8 mouse cellular contexts compared by ENCODE assay signal in the genomic region with DNA sequence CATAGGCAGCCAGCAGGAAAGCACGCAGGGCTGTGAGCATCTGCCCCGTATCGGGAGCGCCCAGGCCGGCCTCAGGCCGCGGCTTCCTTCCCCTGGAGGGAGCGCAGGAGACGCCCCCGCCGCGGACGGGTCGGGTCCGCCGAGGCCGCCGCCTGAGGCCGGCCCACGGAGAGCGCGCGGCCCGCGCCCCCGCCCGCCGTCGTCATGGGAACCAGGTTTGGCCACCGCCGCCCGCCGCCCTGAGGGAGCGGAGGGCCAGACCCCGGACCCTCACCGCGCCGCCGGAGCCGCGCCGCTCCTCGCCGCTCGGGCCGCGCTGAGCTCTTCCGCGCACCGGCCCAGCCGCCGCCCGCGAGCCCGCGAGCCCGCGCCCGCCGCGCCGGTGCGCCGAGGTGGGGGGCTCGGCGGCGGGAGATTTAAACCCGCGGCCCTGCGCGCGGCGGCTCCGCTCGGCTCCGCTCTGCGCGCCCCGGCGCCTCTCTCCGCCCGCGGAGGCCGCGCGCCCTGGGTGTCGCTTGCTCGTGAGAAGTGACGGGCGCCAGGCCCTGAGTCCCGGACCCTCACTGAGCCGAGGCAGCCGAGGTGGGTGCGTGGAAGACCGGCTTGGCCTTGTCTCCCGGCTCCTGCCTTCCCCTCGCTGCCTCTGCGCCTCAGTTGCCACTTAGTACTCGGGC. TPM values are rescaled to one million over a fixed set of nuclear protein-coding genes. Genes with fewer than 3 reads are reported as not detected.
DNase-seq lines count a peak whose midpoint lies in the region; ATAC-seq and TF ChIP-seq lines count a peak whose summit lies in the region.

Ica1l (minus strand) TSS at position 389 of the 674 bp plus-strand sequence.

- H3K4me1 ChIP-seq in bone marrow, adult 2 months (ENCODE audit: control insufficient read depth, insufficient read depth, low read length), result no peaks in the 10 kb centered on the region
- peaks cover 5% of the 10 kb centered on the region; the same call in 1 of the 2 replicates for H3K4me1 ChIP-seq in embryonic facial prominence, embryonic 15.5 days
- peaks cover 4% of the 10 kb centered on the region for H3K4me1 ChIP-seq in heart, embryonic 13.5 days
- H3K4me1 ChIP-seq in kidney, embryonic 16.5 days (ENCODE audit: insufficient read depth, low read length), result peaks cover 6% of the 10 kb centered on the region; the same call in 1 of the 2 replicates
- H3K4me1 ChIP-seq in liver, embryonic 13.5 days (replicated peaks), result peaks cover 8% of the 10 kb centered on the region; the same call in 1 of the 2 replicates

- H3K9ac ChIP-seq in embryonic facial prominence, embryonic 15.5 days, result peak within 1 kb of the TSS; percentile 45
- H3K9ac ChIP-seq in heart, embryonic 13.5 days, result peak within 1 kb of the TSS; percentile 85
- H3K9ac ChIP-seq in kidney, embryonic 16.5 days (replicated peaks; ENCODE audit: low read length), result peak within 1 kb of the TSS; percentile 81
- H3K9ac ChIP-seq in liver, embryonic 13.5 days, result peak within 1 kb of the TSS; percentile 56

- H3K4me3 ChIP-seq in bone marrow, adult 2 months (replicated peaks; ENCODE audit: control insufficient read depth, low read depth, low read length), result peak within 1 kb of the TSS; percentile 50
- peak within 1 kb of the TSS; percentile 73 for H3K4me3 ChIP-seq in embryonic facial prominence, embryonic 15.5 days (replicated peaks)
- H3K4me3 ChIP-seq in heart, embryonic 13.5 days, result peak within 1 kb of the TSS; percentile 81
- H3K4me3 ChIP-seq in kidney, embryonic 16.5 days (ENCODE audit: low read length), result peak within 1 kb of the TSS; percentile 72
- peak within 1 kb of the TSS; percentile 65 for H3K4me3 ChIP-seq in liver, embryonic 13.5 days (replicated peaks)

- TF ChIP-seq CTCF in bone marrow, adult 2 months (IDR thresholded peaks at IDR 0.05; ENCODE audit: control insufficient read depth, insufficient read depth, low read length), result no peak

- no peaks in the 10 kb centered on the region for H3K9me3 ChIP-seq in embryonic facial prominence, embryonic 15.5 days (replicated peaks)
- H3K9me3 ChIP-seq in heart, embryonic 13.5 days, result peaks cover 5% of the 10 kb centered on the region; the same call in 1 of the 2 replicates
- H3K9me3 ChIP-seq in kidney, embryonic 16.5 days (ENCODE audit: low read length), result no peaks in the 10 kb centered on the region
- H3K9me3 ChIP-seq in liver, embryonic 13.5 days (replicated peaks), result no peaks in the 10 kb centered on the region

- peak; percentile 49 for DNase-seq in CD4-positive, CD25-positive, alpha-beta regulatory T cell, adult 2 months (ENCODE audit: low read depth, low spot score)
- no peak for DNase-seq in liver, embryonic 13.5 days
- peak; percentile 71 for DNase-seq in neural tube, embryonic 10.5 days (ENCODE audit: extremely low spot score, low spot score)
- DNase-seq in testis, postnatal 10 days (ENCODE audit: low spot score), result peak; percentile 82

- ATAC-seq in embryonic facial prominence, embryonic 15.5 days (ENCODE audit: insufficient number of reproducible peaks, low FRiP score, low TSS enrichment, low read depth), result peak; percentile 78
- ATAC-seq in heart, embryonic 13.5 days (ENCODE audit: extremely low read depth, insufficient number of reproducible peaks, low FRiP score, low TSS enrichment), result peak; percentile 46; the same call in 1 of the 2 replicates
- ATAC-seq in kidney, embryonic 16.5 days (ENCODE audit: low FRiP score, low TSS enrichment), result peak; percentile 92
- ATAC-seq in liver, embryonic 13.5 days (ENCODE audit: low read depth), result peak; percentile 65

- peaks cover 15% of the 10 kb centered on the region for H3K27me3 ChIP-seq in embryonic facial prominence, embryonic 15.5 days
- peaks cover 26% of the 10 kb centered on the region for H3K27me3 ChIP-seq in heart, embryonic 13.5 days (replicated peaks)
- peaks cover 15% of the 10 kb centered on the region for H3K27me3 ChIP-seq in kidney, embryonic 16.5 days (ENCODE audit: insufficient read depth, low read length)
- H3K27me3 ChIP-seq in liver, embryonic 13.5 days, result peaks cover 39% of the 10 kb centered on the region

- no peak within 1 kb of the TSS for H3K27ac ChIP-seq in bone marrow, adult 2 months (ENCODE audit: control insufficient read depth, insufficient read depth, low read depth, low read length, poor library complexity)
- H3K27ac ChIP-seq in embryonic facial prominence, embryonic 15.5 days (replicated peaks), result no peak within 1 kb of the TSS
- H3K27ac ChIP-seq in heart, embryonic 13.5 days (replicated peaks), result no peak within 1 kb of the TSS
- no peak within 1 kb of the TSS for H3K27ac ChIP-seq in kidney, embryonic 16.5 days (ENCODE audit: low read length)
- H3K27ac ChIP-seq in liver, embryonic 13.5 days, result no peak within 1 kb of the TSS

- no peak for TF ChIP-seq POLR2A in bone marrow, adult 2 months (IDR thresholded peaks at IDR 0.05; ENCODE audit: borderline replicate concordance, control insufficient read depth, low read depth, low read length)

- H3K36me3 ChIP-seq in embryonic facial prominence, embryonic 15.5 days, result no peaks in the 10 kb centered on the region
- no peaks in the 10 kb centered on the region for H3K36me3 ChIP-seq in heart, embryonic 13.5 days
- H3K36me3 ChIP-seq in kidney, embryonic 16.5 days (ENCODE audit: insufficient read depth, low read length), result no peaks in the 10 kb centered on the region
- no peaks in the 10 kb centered on the region for H3K36me3 ChIP-seq in liver, embryonic 13.5 days

- peak within 1 kb of the TSS; percentile 96 for H3K4me2 ChIP-seq in embryonic facial prominence, embryonic 15.5 days (replicated peaks)
- H3K4me2 ChIP-seq in heart, embryonic 13.5 days, result peak within 1 kb of the TSS; percentile 97
- peak within 1 kb of the TSS; percentile 96 for H3K4me2 ChIP-seq in kidney, embryonic 16.5 days (replicated peaks; ENCODE audit: low read depth, low read length)
- peak within 1 kb of the TSS; percentile 84 for H3K4me2 ChIP-seq in liver, embryonic 13.5 days

- 7% methylated on average over 97 of the region's 99 CpGs for WGBS in bone marrow, adult 2 months
- WGBS in embryonic facial prominence, embryonic 15.5 days, result under 1% methylated on average over 97 of the region's 99 CpGs
- WGBS in heart, embryonic 13.5 days, result 0% methylated on average over 86 of the region's 99 CpGs
- WGBS in kidney, embryonic 16.5 days, result under 1% methylated on average over 99 of the region's 99 CpGs
- whole genome bisulfite sequencing in liver, embryonic 13.5 days (ENCODE audit: insufficient replicate concordance), result under 1% methylated on average over 83 of the region's 99 CpGs

RNA-seq across cellular contexts. Expression of gene Ica1l, which starts in this region (rescaled TPM):
- not detected in 2 replicates for polyA plus RNA-seq in bone marrow, adult 2 months (2011; ENCODE audit: insufficient read depth, insufficient read length, low replicate concordance, missing spikeins)
- 1.4 and 1.5 TPM in 2 replicates for polyA plus RNA-seq in embryonic facial prominence, embryonic 15.5 days (2015; fragmentation: Nextera tagmentation; extraction: Ambion mirVana)
- polyA plus RNA-seq in heart, embryonic 13.5 days (2015; fragmentation: Nextera tagmentation; extraction: Ambion mirVana), result 0.49 and 0.76 TPM in 2 replicates
- 0.69 and 0.91 TPM in 2 replicates for polyA plus RNA-seq in kidney, embryonic 16.5 days (2015; fragmentation: Nextera tagmentation; extraction: Ambion mirVana)
- 0.41 and 0.44 TPM in 2 replicates for polyA plus RNA-seq in liver, embryonic 13.5 days (2015; fragmentation: Nextera tagmentation; extraction: Ambion mirVana)

Comparison
In these comparisons a context has a peak if more than half of its experiments do, and no peak if none do; other contexts are left out.
1. Peak in ATAC-seq, H3K4me3 ChIP-seq, H3K9ac ChIP-seq and H3K4me2 ChIP-seq in heart, embryonic 13.5 days; RNA of the gene not detected or under 1 TPM.
2. Peak in ATAC-seq, H3K4me3 ChIP-seq, H3K9ac ChIP-seq and H3K4me2 ChIP-seq in kidney, embryonic 16.5 days; RNA of the gene not detected or under 1 TPM.
3. Peak in ATAC-seq, H3K4me3 ChIP-seq, H3K9ac ChIP-seq and H3K4me2 ChIP-seq in liver, embryonic 13.5 days; RNA of the gene not detected or under 1 TPM.